Mouse (Mus musculus): ENCODE measurements at regions not wholly inside any gene's neighbourhood (a gene's known extent, or its start where the extent isn't known, plus 50 kb on each side); places are given as distances from the start of the nearest gene placed in this dataset.

GRCm38 (mm10) chr9:47242051-47242450 is 243.5 kb downstream of the Gm4791 start:
- no peaks in the 10 kb centered on the region for H3K36me3 ChIP-seq (ENCODE audit: control insufficient read depth, insufficient read depth)
- H3K79me2 ChIP-seq (ENCODE audit: control insufficient read depth, insufficient read depth), result no peaks in the 10 kb centered on the region
- no peak overlapping the region for H3K4me3 ChIP-seq (ENCODE audit: insufficient read depth, poor library complexity, severe bottlenecking)
- H3ac ChIP-seq (ENCODE audit: control insufficient read depth, insufficient read length, low read depth), result no peak overlapping the region
- TF ChIP-seq USF1 (IDR thresholded peaks at IDR 0.05; ENCODE audit: low read depth), result no peak
- TF ChIP-seq CTCF (IDR thresholded peaks at IDR 0.05; ENCODE audit: control insufficient read depth, insufficient read depth, insufficient read length), result no peak
- no peak for TF ChIP-seq MAX (IDR thresholded peaks at IDR 0.05)
- TF ChIP-seq MYOG (IDR thresholded peaks at IDR 0.05; ENCODE audit: control insufficient read depth, extremely low read depth, insufficient read length), result no peak
- no peak for TF ChIP-seq MYOD1 (IDR thresholded peaks at IDR 0.05; ENCODE audit: control insufficient read depth, insufficient read length, low read depth)
- no peak for TF ChIP-seq CEBPB (IDR thresholded peaks at IDR 0.05; ENCODE audit: low read depth)
- no peak for TF ChIP-seq FOSL1 (IDR thresholded peaks at IDR 0.05; ENCODE audit: insufficient read depth, low read length, poor library complexity, severe bottlenecking)
- H3K79me3 ChIP-seq (ENCODE audit: low read depth), result no peaks in the 10 kb centered on the region
- H3K27me3 ChIP-seq (ENCODE audit: control insufficient read depth, insufficient read depth, insufficient read length), result no peaks in the 10 kb centered on the region

GRCm38 (mm10) chr9:47242526-47242925 is 244.0 kb downstream of the Gm4791 start:
- Histone ChIP-seq H3K4me3 (ENCODE audit: insufficient read depth, poor library complexity, severe bottlenecking) (no peak overlapping the region), H3K36me3 (ENCODE audit: control insufficient read depth, insufficient read depth) (no peaks in the 10 kb centered on the region), H3K79me2 (ENCODE audit: control insufficient read depth, insufficient read depth) (no peaks in the 10 kb centered on the region), H3K27me3 (ENCODE audit: control insufficient read depth, insufficient read depth, insufficient read length) (no peaks in the 10 kb centered on the region), H3ac (ENCODE audit: control insufficient read depth, insufficient read length, low read depth) (no peak overlapping the region), H3K79me3 (ENCODE audit: low read depth) (no peaks in the 10 kb centered on the region)
- no peak for TF ChIP-seq CEBPB (IDR thresholded peaks at IDR 0.05; ENCODE audit: low read depth)
- no peak for TF ChIP-seq USF1 (IDR thresholded peaks at IDR 0.05; ENCODE audit: low read depth)
- TF ChIP-seq MAX (IDR thresholded peaks at IDR 0.05), result no peak
- no peak for TF ChIP-seq CTCF (IDR thresholded peaks at IDR 0.05; ENCODE audit: control insufficient read depth, insufficient read depth, insufficient read length)
- no peak for TF ChIP-seq MYOD1 (IDR thresholded peaks at IDR 0.05; ENCODE audit: control insufficient read depth, insufficient read length, low read depth)
- TF ChIP-seq MYOG (IDR thresholded peaks at IDR 0.05; ENCODE audit: control insufficient read depth, extremely low read depth, insufficient read length), result no peak
- TF ChIP-seq FOSL1 (IDR thresholded peaks at IDR 0.05; ENCODE audit: insufficient read depth, low read length, poor library complexity, severe bottlenecking), result no peak

GRCm38 (mm10) chr9:47249029-47249428 is 250.5 kb downstream of the Gm4791 start:
- H3K79me3 ChIP-seq (ENCODE audit: low read depth), result no peaks in the 10 kb centered on the region
- TF ChIP-seq MYOD1 (IDR thresholded peaks at IDR 0.05; ENCODE audit: control insufficient read depth, insufficient read length, low read depth), result no peak
- no peak for TF ChIP-seq CTCF (IDR thresholded peaks at IDR 0.05; ENCODE audit: control insufficient read depth, insufficient read depth, insufficient read length)
- TF ChIP-seq USF1 (IDR thresholded peaks at IDR 0.05; ENCODE audit: low read depth), result no peak
- TF ChIP-seq CEBPB (IDR thresholded peaks at IDR 0.05; ENCODE audit: low read depth), result no peak
- H3K4me3 ChIP-seq (ENCODE audit: insufficient read depth, poor library complexity, severe bottlenecking), result no peak overlapping the region

GRCm38 (mm10) chr9:47251160-47251559 is 252.6 kb downstream of the Gm4791 start:
- H3K79me3 ChIP-seq (ENCODE audit: low read depth), result no peaks in the 10 kb centered on the region
- no peaks in the 10 kb centered on the region for H3K36me3 ChIP-seq (ENCODE audit: control insufficient read depth, insufficient read depth)
- no peak overlapping the region for H3ac ChIP-seq (ENCODE audit: control insufficient read depth, insufficient read length, low read depth)
- no peaks in the 10 kb centered on the region for H3K27me3 ChIP-seq (ENCODE audit: control insufficient read depth, insufficient read depth, insufficient read length)
- no peaks in the 10 kb centered on the region for H3K79me2 ChIP-seq (ENCODE audit: control insufficient read depth, insufficient read depth)
- no peak overlapping the region for H3K4me3 ChIP-seq (ENCODE audit: insufficient read depth, poor library complexity, severe bottlenecking)
- TF ChIP-seq FOSL1 (IDR thresholded peaks at IDR 0.05; ENCODE audit: insufficient read depth, low read length, poor library complexity, severe bottlenecking) (no peak), USF1 (IDR thresholded peaks at IDR 0.05; ENCODE audit: low read depth) (no peak), MYOD1 (IDR thresholded peaks at IDR 0.05; ENCODE audit: control insufficient read depth, insufficient read length, low read depth) (no peak), CEBPB (IDR thresholded peaks at IDR 0.05; ENCODE audit: low read depth) (no peak), CTCF (IDR thresholded peaks at IDR 0.05; ENCODE audit: control insufficient read depth, insufficient read depth, insufficient read length) (no peak), MYOG (IDR thresholded peaks at IDR 0.05; ENCODE audit: control insufficient read depth, extremely low read depth, insufficient read length) (no peak), MAX (IDR thresholded peaks at IDR 0.05) (no peak)

More at GRCm38 (mm10) chr9:47249029-47249428, 250.5 kb downstream of the Gm4791 start:
- H3K36me3 ChIP-seq (ENCODE audit: control insufficient read depth, insufficient read depth), result no peaks in the 10 kb centered on the region
- no peak overlapping the region for H3ac ChIP-seq (ENCODE audit: control insufficient read depth, insufficient read length, low read depth)
- no peaks in the 10 kb centered on the region for H3K79me2 ChIP-seq (ENCODE audit: control insufficient read depth, insufficient read depth)
- H3K27me3 ChIP-seq (ENCODE audit: control insufficient read depth, insufficient read depth, insufficient read length), result no peaks in the 10 kb centered on the region

GRCm38 (mm10) chr9:47253836-47254657 is 255.5 kb downstream of the Gm4791 start:
- no peaks in the 10 kb centered on the region for H3K36me3 ChIP-seq (ENCODE audit: control insufficient read depth, insufficient read depth)
- H3K27me3 ChIP-seq (ENCODE audit: control insufficient read depth, insufficient read depth, insufficient read length), result no peaks in the 10 kb centered on the region
- no peaks in the 10 kb centered on the region for H3K79me3 ChIP-seq (ENCODE audit: low read depth)
- H3K79me2 ChIP-seq (ENCODE audit: control insufficient read depth, insufficient read depth), result no peaks in the 10 kb centered on the region
- no peak for TF ChIP-seq USF1 (IDR thresholded peaks at IDR 0.05; ENCODE audit: low read depth)
- TF ChIP-seq CTCF (IDR thresholded peaks at IDR 0.05; ENCODE audit: control insufficient read depth, insufficient read depth, insufficient read length), result no peak
- TF ChIP-seq CEBPB (IDR thresholded peaks at IDR 0.05; ENCODE audit: low read depth), result no peak
- no peak for TF ChIP-seq MYOG (IDR thresholded peaks at IDR 0.05; ENCODE audit: control insufficient read depth, extremely low read depth, insufficient read length)
- H3ac ChIP-seq (ENCODE audit: control insufficient read depth, insufficient read length, low read depth), result no peak overlapping the region
- no peak overlapping the region for H3K4me3 ChIP-seq (ENCODE audit: insufficient read depth, poor library complexity, severe bottlenecking)
